Mouse (Mus musculus) mouse embryonic stem cell (cell line): Measurements from ENCODE around the gene Cryl1.

Experiments
- in situ Hi-C, 2 experiments: fragments of 300-500 bp; cut with MboI; formaldehyde crosslinking; loops; 1 replicate in 1 of 2; 3 replicates in 1 of 2; pipeline ENCODE4 v1.14.3; 2019 to 2020; ENCODE audit warnings: low sequenced_read_pairs in 2 of 2, low pct_unique_long_range_greater_than_20kb in 1 of 2, mixed read lengths in 1 of 2; ENCODE audit not compliant: unreplicated experiment in 1 of 2

The Cryl1 gene

DNA sequence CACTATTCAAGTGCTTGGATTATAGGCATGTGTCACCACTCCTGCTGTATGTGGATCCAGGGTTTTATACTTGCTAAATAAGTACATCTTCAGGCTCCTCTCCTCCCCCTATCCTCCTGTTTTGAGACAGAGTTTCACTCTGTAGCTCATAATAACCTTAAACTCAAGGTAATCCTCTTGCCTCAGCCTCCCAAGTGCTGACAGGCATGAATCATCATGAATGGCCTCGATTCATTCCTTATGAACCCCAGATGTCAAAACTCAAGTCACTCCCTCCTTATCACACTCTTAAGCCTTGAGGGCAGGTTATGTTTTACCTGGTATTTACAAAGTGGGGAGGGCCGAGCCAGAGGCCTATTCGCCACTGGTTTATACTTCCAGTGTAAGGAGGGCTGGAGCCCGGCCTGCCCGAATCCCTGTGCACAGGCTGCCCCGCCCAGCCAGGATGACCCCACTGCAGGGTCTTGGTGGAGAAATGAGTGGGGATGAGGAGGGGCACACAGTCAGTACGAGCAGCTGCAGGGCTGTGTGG lies 121.8 kb downstream of the Cryl1 start:
- in situ Hi-C loops = no loop called here

DNA sequence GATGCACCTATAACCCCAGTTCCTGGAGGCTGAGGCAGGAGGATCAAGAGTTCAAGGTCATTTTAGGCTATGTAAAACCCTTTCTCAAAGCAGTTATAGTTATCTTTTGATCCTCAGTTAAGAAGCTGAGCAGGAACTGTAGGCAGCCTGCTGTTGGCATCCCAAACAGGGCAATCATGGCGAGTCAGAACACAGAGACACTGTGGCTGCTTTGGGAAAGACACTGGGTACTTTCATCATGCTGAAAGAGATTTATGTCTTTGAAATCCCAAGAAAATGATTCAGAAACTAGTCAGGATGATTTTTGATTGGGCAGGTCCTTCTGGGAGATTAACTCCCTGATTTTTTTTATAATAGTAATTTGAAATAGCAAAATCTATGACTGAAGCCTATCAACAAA lies 126.0 kb downstream of the Cryl1 start:
- in situ Hi-C loops = no loop called here

DNA sequence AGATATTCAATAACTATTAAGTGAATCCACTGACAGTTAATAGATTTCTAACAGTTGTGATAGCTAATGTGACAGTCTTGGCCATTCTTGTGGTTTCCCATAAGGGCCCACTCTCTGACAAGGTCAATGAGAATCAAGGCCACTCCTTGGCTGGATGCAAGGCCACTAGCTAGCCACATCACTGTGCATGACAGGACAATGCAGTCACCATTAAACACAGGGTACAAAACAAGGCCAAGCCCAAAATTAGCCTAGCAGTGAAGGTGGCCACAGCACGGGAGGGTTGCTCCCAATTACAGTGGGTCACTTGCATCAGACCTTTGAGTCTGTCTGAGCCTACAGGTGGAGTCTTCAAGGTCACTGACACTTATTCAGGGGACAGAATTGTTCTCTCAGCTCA lies 126.5 kb downstream of the Cryl1 start:
- in situ Hi-C loops = no loop called here

DNA sequence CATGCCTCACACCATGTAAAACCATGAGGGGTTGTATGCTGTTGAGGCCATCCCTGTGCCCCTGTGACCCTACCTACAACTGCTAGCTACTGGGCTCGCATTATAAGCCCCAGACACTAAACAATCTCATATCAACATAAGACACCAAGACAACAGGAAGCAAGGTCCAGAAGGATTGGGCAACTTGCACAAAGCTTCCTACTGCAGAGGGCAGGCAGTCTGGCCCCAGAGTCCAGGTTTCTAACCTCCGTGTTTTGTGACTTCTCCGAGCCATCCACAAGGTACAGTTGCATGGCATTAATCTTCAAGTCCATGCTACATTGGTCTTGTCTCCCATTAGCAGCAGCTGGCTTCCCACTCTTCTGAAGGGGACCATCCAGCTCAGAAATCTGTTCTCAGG lies 129.4 kb downstream of the Cryl1 start:
- in situ Hi-C loops = no loop called here

DNA sequence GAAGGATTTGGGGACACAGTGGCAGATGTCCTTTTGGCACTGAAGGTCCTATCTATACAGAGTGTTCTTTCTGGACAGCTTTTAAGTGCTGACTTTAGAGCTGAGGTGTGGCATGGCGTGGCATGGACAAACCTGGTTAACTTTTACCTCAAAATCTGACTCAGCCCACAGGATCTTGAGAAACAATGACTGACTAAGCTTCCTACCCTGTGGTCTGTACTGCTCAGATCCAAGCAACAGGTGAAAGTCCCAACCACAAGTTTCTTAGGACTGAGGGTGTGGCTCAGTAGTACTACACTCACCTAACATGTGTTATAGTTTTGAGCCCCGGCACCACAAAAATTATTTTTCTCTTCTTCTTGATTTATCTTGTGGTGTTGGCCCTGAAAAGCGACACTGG lies 130.0 kb downstream of the Cryl1 start:
- in situ Hi-C loops = no loop called here

DNA sequence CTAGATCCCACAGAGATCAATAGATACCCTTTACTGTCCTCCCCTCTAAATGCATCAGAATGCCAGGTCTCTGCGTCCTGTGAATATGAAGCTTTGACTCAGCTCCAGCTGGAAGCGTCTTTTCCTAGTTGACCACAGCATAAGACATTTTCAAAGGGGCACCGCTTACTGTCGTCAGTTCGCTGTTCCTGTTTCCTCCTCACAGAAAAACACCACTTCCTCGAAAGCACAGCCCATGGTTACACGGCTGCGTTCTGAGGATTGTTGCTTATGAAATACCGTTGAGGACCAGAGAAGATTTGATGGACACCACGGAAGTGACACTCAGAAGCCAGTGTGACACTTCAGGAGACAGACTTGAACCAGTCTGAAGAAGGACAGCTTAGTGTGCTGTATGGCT lies 134.4 kb downstream of the Cryl1 start:
- in situ Hi-C loops = no loop called here

DNA sequence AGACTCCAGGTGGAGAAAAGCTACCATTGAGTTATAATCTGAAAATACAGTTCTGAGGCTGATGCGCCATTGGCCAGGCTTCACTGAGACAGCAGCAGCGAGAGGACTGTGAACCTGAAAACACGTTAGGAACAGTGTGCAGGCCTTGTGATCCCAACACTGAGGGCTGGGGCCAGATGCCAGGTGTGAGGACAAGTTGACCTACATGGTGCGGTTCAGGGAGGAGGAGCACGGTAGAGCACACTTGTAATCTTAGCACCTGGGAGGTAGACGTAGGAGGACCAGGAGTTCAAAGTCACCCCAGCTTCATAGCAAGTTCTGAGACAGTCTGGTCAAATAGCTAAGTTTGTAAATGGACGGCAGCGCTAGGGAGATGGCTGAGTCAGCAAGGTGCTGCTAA lies 139.0 kb downstream of the Cryl1 start:
- in situ Hi-C loops = no loop called here

DNA sequence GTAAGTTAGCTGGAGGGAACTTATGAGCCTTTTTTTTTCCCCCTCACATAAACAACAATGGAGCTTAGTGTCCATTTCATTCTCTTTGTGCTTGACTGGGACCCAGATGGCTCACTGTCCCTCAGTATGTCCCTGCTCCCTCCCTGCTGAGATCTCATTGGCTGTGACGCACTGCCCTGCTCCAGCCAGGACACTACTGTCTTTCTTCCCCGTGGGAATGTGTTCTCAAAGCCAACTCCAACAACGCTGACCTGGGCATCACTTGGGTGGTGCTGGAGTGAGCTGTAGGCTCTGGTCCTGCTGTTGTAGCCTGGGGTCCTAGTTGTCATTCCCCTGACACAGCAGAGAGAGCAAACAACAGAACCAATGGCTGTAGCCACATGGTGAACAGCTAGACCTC lies 149.7 kb downstream of the Cryl1 start:
- in situ Hi-C loops = no loop called here

DNA sequence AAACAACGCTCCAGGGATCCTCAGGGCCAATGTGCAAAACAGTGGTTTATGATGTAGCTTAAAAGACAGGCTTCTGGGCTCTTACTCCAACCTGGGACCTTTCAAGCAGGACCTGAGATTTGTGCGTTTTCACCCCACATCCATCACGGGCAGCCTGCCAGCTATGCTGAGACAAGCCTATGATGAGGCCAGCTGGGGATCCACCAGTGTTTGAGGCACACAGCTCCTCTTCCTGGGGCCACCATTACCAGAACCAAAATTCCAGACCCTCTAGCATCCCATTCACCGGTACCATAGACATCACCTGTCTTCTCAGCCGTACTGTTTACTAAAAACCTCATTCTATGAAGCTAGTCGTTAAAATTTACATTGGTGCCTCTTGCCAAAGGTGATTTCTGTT lies 151.8 kb downstream of the Cryl1 start:
- in situ Hi-C loops = no loop called here

DNA sequence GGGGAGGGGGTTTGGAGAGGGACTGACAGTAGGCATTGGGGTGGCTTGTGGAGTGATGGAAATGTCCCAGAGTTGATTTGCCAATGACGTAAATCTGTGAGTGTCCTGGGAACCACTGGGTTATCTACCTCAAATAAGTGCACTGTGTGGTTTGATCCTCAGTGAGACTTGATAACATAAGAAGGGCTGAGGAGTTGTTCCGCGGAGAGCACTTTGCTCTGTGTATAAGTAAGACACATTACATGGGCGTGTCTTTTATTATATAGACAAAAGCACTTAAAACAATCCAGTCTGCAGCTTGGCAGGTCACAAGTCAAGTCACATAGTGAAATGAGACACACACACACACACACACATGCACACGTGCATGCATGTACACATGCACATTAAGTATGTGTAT lies 155.4 kb downstream of the Cryl1 start:
- in situ Hi-C loops = no loop called here

DNA sequence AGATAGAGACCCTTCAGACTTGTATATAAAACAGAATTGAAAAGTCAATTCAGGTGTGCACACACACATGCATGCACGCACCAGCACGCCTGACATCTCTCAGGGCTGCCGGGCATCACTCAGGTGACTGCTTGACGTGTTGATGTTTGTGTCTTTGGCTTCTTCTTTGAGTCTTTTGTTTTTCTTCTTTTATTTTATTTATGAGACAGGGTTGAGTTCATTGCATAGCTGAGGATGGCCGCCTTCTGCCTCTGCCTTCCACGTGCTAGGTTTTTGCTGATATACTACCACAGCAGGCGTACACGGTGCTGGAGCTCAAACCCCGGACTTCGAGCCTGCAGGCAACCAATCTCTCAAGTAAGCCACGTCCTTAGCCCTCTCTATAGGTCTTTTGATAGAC lies 163.1 kb downstream of the Cryl1 start:
- in situ Hi-C loops = no loop called here

DNA sequence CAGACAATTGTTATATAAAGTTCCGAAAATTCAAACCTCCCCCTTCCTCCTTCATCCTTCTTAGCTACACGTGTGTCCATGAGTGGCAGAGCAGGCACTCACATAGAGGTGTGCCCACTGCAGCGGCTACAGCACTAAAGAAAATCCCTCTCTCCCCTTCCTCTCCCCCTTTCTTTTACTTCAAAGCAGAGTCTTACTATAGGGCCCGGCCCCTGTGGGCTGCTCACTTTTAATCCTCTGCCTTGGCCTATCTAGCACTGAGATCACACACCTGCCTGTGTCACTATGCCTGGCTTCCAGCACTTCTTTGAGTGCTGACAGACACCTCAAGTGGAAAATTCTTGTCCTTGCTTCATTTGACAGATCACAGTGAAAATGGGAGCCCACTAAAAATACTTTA lies 163.6 kb downstream of the Cryl1 start:
- in situ Hi-C loops = no loop called here

DNA sequence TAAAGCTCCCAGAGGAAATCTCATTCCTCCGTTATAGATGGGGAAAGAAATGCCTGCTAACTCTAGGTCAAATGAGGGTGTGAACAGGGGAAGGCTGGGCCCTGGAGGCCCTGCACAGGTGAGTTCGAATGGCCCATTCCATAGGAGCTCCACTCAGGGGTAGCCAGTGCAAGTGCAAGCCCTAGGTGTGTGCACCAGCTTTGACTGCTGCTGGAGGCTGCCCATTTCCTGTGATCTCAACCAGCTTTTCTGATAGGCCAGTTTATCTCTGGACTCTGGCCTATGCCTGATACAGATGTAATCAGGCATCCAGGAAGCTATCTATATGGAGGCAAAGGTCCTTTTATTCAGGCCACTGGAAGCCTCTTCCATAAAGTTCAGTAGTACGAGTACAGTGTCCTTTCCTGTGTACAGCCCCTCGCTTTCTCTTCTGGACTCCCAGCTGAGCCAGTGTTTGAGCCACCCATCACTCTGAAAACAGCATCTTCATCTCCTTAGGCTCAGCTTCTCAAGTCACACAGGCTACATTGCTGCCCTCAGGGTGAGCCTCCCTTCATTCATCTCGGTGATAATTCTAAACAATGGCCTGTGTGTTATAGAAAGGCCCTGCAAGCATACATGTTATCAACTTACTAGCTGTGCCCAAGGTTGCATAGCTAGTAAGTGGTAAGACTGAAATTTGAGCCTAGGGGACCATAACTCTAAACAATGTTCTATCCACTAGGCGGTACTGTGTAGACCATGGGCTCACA lies 167.9 kb downstream of the Cryl1 start:
- in situ Hi-C loops = no loop called here
